Mouse (Mus musculus) heart, postnatal 25 days (tissue): Measurements from ENCODE around the gene Carnmt1. TPM values are rescaled to one million over a fixed set of nuclear protein-coding genes. Genes with fewer than 3 reads are reported as not detected.

Source experiments
- total RNA-seq, 2 experiments: library from RNA; stranded (reverse); gene quantifications; 2 replicates each; pipeline ENCODE4 v1.2.3; 2021

Carnmt1 gene
- total RNA-seq, 2 experiments from 2014 or later: 31.0 to 33.3 TPM

Other genes with a start within 250 kb of the Carnmt1 start
- 10 to 100 TPM; 38.1 to 41.2 TPM for gene Ostf1, start 38.9 kb upstream of the Carnmt1 start, total RNA-seq
- gene Nmrk1, start 38.8 kb upstream of the Carnmt1 start, total RNA-seq: 1 to 10 TPM; 2.4 to 2.8 TPM
- gene D030056L22Rik, start 42.4 kb downstream of the Carnmt1 start, total RNA-seq: 10 to 100 TPM in 1 of 2 experiments, 1 to 10 TPM in 1; 9.7 to 10.8 TPM
- gene Trpm6, start 79.2 kb downstream of the Carnmt1 start, total RNA-seq: under 1 TPM; 0.06 to 0.08 TPM